Mouse (Mus musculus) ES-E14 (cell line): Measurements from ENCODE around the gene Spata2l. TPM values are rescaled to one million over a fixed set of nuclear protein-coding genes. Genes with fewer than 3 reads are reported as not detected.
"Not testable (repeated sequence)": the region's sequence is repeated elsewhere in the genome, so short reads cannot be mapped to it uniquely, and the experiment has no call there.

Source experiments
- DNase-seq: peaks from one replicate; pipeline ENCODE4 v3.0.0-alpha.2; 2013; ENCODE audit warnings: low read depth, low spot score
- H3K27ac ChIP-seq: 2 replicates; pipeline ENCODE4 v1.5.1; 2012; ENCODE audit warnings: low read depth, mild to moderate bottlenecking, low read length, moderate library complexity, mixed read lengths; ENCODE audit not compliant: poor library complexity, insufficient read depth, severe bottlenecking
- H3K36me3 ChIP-seq: 2 replicates; pipeline ENCODE4 v1.6.1; 2012; ENCODE audit warnings: mild to moderate bottlenecking, low read length, moderate library complexity, mixed read lengths; ENCODE audit not compliant: control insufficient read depth, poor library complexity, insufficient read depth, severe bottlenecking
- H3K4me1 ChIP-seq, 2 experiments: fragments of 150-350 bp in 1 of 2; sonication (generic) in 1 of 2; 2 replicates each; pipeline ENCODE4 v1.6.1; 2012; ENCODE audit warnings: low read length in 2 of 2, mild to moderate bottlenecking in 1 of 2, mixed read lengths in 1 of 2; ENCODE audit not compliant: control insufficient read depth in 2 of 2, insufficient read depth in 2 of 2, poor library complexity in 1 of 2
- H3K4me3 ChIP-seq, 2 experiments: fragments of 150-350 bp in 1 of 2; sonication (generic) in 1 of 2; 2 replicates each; pipeline ENCODE4 v1.5.1; 2012; ENCODE audit warnings: low read length in 2 of 2, low read depth in 1 of 2, mild to moderate bottlenecking in 1 of 2, mixed read lengths in 1 of 2; ENCODE audit not compliant: insufficient read depth in 1 of 2, poor library complexity in 1 of 2, severe bottlenecking in 1 of 2
- H3K9ac ChIP-seq: 2 replicates; pipeline ENCODE4 v1.6.1; 2012; ENCODE audit warnings: low read depth, mild to moderate bottlenecking, low read length, mixed read lengths; ENCODE audit not compliant: poor library complexity, insufficient read depth, severe bottlenecking
- H3K9me3 ChIP-seq: fragments of 150-350 bp; sonication (generic); 2 replicates; pipeline ENCODE4 v1.6.1; 2012; ENCODE audit warnings: low read depth, mild to moderate bottlenecking, low read length; ENCODE audit not compliant: control insufficient read depth, insufficient read depth
- CHD2 ChIP-seq: IDR thresholded peaks from 2 replicates; pipeline ENCODE4 v1.6.1; 2014; ENCODE audit warnings: mild to moderate bottlenecking, low read depth, low read length, inconsistent platforms
- HCFC1 ChIP-seq: IDR thresholded peaks from 2 replicates; pipeline ENCODE4 v1.6.1; 2012; ENCODE audit warnings: low read length, inconsistent platforms, borderline replicate concordance; ENCODE audit not compliant: insufficient read depth
- MAFK ChIP-seq: IDR thresholded peaks from 2 replicates; pipeline ENCODE4 v1.6.1; 2014; ENCODE audit warnings: mild to moderate bottlenecking, low read depth, low read length, inconsistent platforms; ENCODE audit not compliant: insufficient read depth
- ZC3H11A ChIP-seq: IDR thresholded peaks from 2 replicates; pipeline ENCODE4 v1.6.1; 2012; ENCODE audit warnings: low read depth, mild to moderate bottlenecking, inconsistent platforms, low read length, borderline replicate concordance
- ZNF384 ChIP-seq: IDR thresholded peaks from 2 replicates; pipeline ENCODE4 v1.6.1; 2012; ENCODE audit warnings: low read depth, low read length, inconsistent platforms
- in situ Hi-C, 2 experiments: fragments of 600-800 bp; cut with MboI; formaldehyde crosslinking; loops; one replicate each; pipeline ENCODE4 v1.15.1; 2025; ENCODE audit warnings: low sequenced_read_pairs in 2 of 2, inconsistent platforms in 1 of 2; ENCODE audit not compliant: unreplicated experiment in 2 of 2
- total RNA-seq: library from RNA; depleted of rRNA; stranded (reverse); fragments of 300-350 nt; gene quantifications from 2 replicates; pipeline ENCODE4 v1.2.3, GENCODE M21; 2012

Spata2l gene
- total RNA-seq, 1 experiment, result 1.2 TPM

DNA sequence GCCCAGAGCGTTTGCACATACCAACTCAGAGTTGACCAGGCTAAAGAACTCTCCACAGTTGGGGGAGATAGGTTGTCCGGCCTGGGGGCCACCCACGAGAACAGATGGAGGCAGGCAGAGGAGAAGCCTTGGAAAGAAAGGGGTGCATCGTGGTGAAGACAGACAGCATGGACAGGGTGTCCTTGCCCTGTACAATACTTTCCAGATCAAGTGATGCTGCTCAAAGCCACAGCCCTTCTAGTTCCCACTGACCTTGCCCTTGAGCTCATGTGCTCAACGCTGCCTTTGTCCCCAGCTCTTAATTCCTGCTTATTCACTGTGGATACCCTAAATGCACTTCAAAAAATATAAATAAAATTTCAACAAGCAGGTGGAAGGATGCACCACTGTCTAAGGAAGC, 38.4 kb upstream of the Spata2l start:
- TF ChIP-seq ZC3H11A, result no peak
- TF ChIP-seq HCFC1, result no peak
- no peak for TF ChIP-seq MAFK
- TF ChIP-seq CHD2, result no peak
- TF ChIP-seq ZNF384, result no peak
- H3K9ac ChIP-seq, result no peak overlapping the region
- no peak overlapping the region for H3K27ac ChIP-seq
- H3K4me3 ChIP-seq, result no peak overlapping the region
- DNase-seq, result no peak
- peaks cover 22% of the 10 kb centered on the region for H3K36me3 ChIP-seq
- H3K4me1 ChIP-seq, result peaks cover 0 to 2% of the 10 kb centered on the region in 2 experiments; a peak in 1 of 4 replicates
- no peaks in the 10 kb centered on the region for H3K9me3 ChIP-seq
- in situ Hi-C loops, result no loop called here

DNA sequence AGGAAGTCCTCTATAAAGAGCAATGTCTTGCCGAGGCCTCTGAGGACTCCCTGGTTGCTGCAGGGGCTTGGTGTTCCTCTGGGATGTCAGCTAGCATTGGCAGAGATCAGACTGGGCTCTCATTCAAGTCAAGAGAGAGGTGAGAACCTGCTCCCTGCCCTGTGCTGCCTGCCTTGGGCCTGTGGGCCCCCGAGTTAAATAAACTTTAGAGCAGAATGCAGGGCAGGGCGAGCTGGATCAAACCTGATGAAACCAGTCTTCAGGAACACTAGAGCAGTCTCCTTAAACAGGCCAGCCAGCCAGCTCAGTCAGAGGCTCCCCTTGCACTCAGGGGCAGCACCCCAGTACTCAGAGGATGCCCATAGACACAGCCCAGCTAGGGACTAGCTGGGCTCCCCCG, 35.9 kb upstream of the Spata2l start:
- no peaks in the 10 kb centered on the region for H3K9me3 ChIP-seq
- DNase-seq, result no peak
- H3K36me3 ChIP-seq, result peaks cover 33% of the 10 kb centered on the region
- in situ Hi-C loops, result no loop called here
- no peak overlapping the region for H3K27ac ChIP-seq
- H3K4me1 ChIP-seq, result peaks cover 0 to 4% of the 10 kb centered on the region in 2 experiments; a peak in 1 of 4 replicates
- no peak overlapping the region for H3K4me3 ChIP-seq
- H3K9ac ChIP-seq, result no peak overlapping the region
- TF ChIP-seq CHD2 (no peak), ZNF384 (no peak), HCFC1 (no peak), MAFK (no peak), ZC3H11A (no peak)

DNA sequence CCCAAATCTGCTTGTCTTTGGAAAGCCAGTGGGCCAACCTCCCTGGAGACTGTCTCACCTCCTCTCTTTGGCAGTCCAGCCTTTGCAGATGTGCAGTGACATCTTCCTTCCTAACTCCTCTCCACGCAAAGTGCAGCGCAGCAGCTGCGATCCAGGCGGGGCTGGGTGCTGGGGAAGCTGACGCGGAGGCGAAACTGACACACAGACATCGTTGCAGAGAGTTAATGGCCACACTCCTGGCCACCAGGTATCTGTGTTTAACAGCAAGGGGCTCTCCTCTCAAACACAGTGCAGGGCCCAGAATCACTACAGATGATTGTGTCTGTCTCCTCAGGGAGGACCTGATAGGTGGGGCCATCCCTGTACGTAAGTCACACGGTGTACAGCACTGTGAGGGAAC, 35.1 kb upstream of the Spata2l start:
- Histone ChIP-seq H3K9me3 (no peaks in the 10 kb centered on the region), H3K9ac (no peak overlapping the region), H3K36me3 (peaks cover 37% of the 10 kb centered on the region), H3K4me1 (peaks cover 0 to 4% of the 10 kb centered on the region in 2 experiments; a peak in 1 of 4 replicates), H3K4me3 (no peak overlapping the region), H3K27ac (no peak overlapping the region)
- in situ Hi-C loops, result no loop called here
- no peak for TF ChIP-seq MAFK
- TF ChIP-seq ZC3H11A, result no peak
- no peak for TF ChIP-seq CHD2
- no peak for TF ChIP-seq ZNF384
- TF ChIP-seq HCFC1, result no peak
- DNase-seq, result no peak

DNA sequence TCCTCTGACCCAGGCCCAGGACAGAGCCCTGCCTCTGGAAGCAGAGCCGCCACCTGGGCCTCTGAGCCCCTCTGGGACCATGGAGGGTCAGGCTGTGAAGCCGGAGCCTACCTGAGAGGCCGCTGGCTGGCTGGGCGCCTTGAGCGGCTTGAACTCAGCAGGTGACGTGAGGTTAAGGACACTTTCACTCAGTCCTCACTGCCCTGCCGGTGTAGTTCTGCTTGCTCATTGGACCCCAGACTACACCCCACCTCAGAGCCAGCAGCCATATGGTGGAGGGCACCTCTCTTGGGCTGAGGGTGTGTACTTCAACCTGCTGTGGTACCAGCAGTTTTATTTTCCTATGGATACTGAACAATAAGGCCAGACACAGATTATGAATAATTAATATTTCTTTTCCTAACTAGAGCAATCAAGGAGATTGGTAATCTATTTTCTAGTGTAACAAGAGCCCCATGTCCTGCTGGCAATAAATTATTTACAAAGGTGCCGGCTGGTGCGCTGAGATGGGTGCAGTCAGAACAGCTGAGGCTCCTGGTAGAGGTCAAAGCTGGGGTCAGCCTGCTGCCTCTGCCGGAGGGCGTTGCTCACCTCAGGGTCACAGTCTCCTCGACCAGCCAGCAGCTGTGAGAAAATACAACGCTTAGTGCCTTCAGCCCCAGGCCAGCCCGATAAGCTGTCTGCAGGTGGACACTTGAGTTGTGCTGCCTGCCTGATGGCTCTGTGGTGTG, 32.1 kb upstream of the Spata2l start:
- in situ Hi-C loops, result no loop called here
- no peak overlapping the region for H3K9ac ChIP-seq
- no peak overlapping the region for H3K27ac ChIP-seq
- H3K4me3 ChIP-seq, result no peak overlapping the region
- peaks cover 0 to 4% of the 10 kb centered on the region in 2 experiments; a peak in 1 of 4 replicates for H3K4me1 ChIP-seq
- H3K9me3 ChIP-seq, result no peaks in the 10 kb centered on the region
- H3K36me3 ChIP-seq, result peaks cover 33% of the 10 kb centered on the region
- TF ChIP-seq ZNF384 (no peak), CHD2 (no peak), MAFK (no peak), HCFC1 (no peak), ZC3H11A (no peak)
- no peak for DNase-seq

DNA sequence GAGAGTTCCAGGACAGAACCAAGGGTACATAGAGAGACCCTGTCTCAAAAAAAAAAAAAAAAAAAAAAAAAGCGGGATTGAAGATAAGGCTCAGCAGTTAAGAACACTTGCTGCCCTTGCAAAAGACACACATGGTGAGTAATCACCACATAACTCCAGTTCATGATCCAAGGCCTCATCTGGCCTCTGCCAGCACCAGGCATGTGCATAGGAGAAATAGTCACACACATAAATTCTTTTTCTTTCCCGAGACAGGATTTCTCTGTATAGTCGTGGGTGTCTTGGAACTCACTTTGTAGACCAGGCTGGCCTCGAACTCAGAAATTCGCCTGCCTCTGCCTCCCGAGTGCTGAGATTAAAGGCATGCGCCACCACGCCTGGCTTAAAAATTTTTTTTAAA, 21.6 kb upstream of the Spata2l start:
- H3K9me3 ChIP-seq, H3K9ac ChIP-seq, H3K4me3 ChIP-seq, DNase-seq, in situ Hi-C loops, H3K27ac ChIP-seq, H3K4me1 ChIP-seq: not testable (repeated sequence)
- H3K36me3 ChIP-seq, result peaks cover 13% of the 10 kb centered on the region; the same call in 1 of the 2 replicates
